Mouse (Mus musculus) heart, embryonic 11.5 days (tissue): ENCODE data around the gene Smim13. TPM values are rescaled to one million over a fixed set of nuclear protein-coding genes. Genes with fewer than 3 reads are reported as not detected.
"Not testable (repeated sequence)": the region's sequence is repeated elsewhere in the genome, so short reads cannot be mapped to it uniquely, and the experiment has no call there.

Source experiments
- ATAC-seq: fragments of 200-750 bp; cut with Nextera tagmentation; replicated peaks from 2 replicates; pipeline ENCODE4 v1.8.0; 2017; ENCODE audit warnings: moderate library complexity; ENCODE audit not compliant: insufficient number of reproducible peaks, low FRiP score, low TSS enrichment
- H3K27ac ChIP-seq: fragments of 300-500 bp; sonication (generic); 2 replicates; pipeline ENCODE4 v1.5.1; 2014; ENCODE audit warnings: mild to moderate bottlenecking, low read depth, low read length
- H3K27me3 ChIP-seq: fragments of 300-500 bp; sonication (generic); 2 replicates; pipeline ENCODE4 v1.6.1; 2014; ENCODE audit warnings: mild to moderate bottlenecking, low read length, mixed read lengths; ENCODE audit not compliant: control insufficient read depth, insufficient read depth
- H3K36me3 ChIP-seq: fragments of 300-500 bp; sonication (generic); 2 replicates; pipeline ENCODE4 v1.6.1; 2014; ENCODE audit warnings: mild to moderate bottlenecking, low read length, moderate library complexity, mixed read lengths; ENCODE audit not compliant: control insufficient read depth, insufficient read depth
- H3K4me1 ChIP-seq: fragments of 300-500 bp; sonication (generic); 2 replicates; pipeline ENCODE4 v1.6.1; 2014; ENCODE audit warnings: low read length; ENCODE audit not compliant: control insufficient read depth, insufficient read depth
- H3K4me2 ChIP-seq: fragments of 300-500 bp; sonication (generic); 2 replicates; pipeline ENCODE4 v1.6.1; 2014; ENCODE audit warnings: mild to moderate bottlenecking, moderate library complexity
- H3K4me3 ChIP-seq: fragments of 300-500 bp; sonication (generic); 2 replicates; pipeline ENCODE4 v1.5.1; 2014; ENCODE audit warnings: low read depth, low read length
- H3K9ac ChIP-seq: fragments of 300-500 bp; sonication (generic); 2 replicates; pipeline ENCODE4 v1.6.1; 2014; ENCODE audit warnings: mild to moderate bottlenecking, low read depth, low read length, moderate library complexity
- H3K9me3 ChIP-seq: fragments of 300-500 bp; sonication (generic); replicated peaks from 2 replicates; pipeline ENCODE4 v1.6.1; 2016; ENCODE audit warnings: low read length; ENCODE audit not compliant: control insufficient read depth
- WGBS: fragments of 180-500 bp; shearing (Covaris S2); extraction: QIAGEN DNeasy Blood & Tissue Kit; methylation state at CpG from one replicate; pipeline ENCODE4 v1.1.7; 2014; ENCODE audit not compliant: insufficient replicate concordance; 5-methylcytosine and 5-hydroxymethylcytosine counted together
- polyA plus RNA-seq: library from polyadenylated mRNA; unstranded; fragments of >200 nt; fragmentation: Nextera tagmentation; extraction: Ambion mirVana; gene quantifications from 2 replicates; pipeline ENCODE4 v1.2.1, GENCODE M21; 2014

Smim13 gene
- polyA plus RNA-seq, 1 experiment from 2014 or later, result 8.7 TPM

DNA sequence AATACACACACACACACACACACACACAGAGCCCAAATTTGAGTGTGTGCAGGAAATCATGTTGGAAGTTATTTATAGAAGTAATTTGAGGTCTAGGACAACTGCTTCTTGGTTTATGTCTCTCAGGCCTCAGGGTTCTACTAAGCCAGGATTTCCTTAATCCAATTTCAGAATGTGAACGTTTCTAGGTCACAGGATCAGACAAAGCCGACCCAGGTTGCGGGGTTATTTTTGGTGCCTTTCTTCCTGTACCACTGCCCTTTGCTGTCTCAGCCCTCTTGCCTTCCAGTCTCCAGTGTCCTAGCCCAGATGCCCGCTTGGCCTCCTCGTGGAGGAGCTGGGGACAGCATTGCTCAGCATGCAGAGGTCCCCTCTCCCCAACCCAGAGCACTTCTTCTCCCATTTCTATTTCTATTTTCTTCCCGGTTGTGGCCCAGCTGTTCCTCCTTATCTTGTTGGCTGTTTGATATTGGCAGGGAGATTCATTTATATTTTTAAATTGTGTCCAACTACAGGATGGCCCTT, 5.3 kb upstream of the Smim13 start:
- no peak for ATAC-seq

DNA sequence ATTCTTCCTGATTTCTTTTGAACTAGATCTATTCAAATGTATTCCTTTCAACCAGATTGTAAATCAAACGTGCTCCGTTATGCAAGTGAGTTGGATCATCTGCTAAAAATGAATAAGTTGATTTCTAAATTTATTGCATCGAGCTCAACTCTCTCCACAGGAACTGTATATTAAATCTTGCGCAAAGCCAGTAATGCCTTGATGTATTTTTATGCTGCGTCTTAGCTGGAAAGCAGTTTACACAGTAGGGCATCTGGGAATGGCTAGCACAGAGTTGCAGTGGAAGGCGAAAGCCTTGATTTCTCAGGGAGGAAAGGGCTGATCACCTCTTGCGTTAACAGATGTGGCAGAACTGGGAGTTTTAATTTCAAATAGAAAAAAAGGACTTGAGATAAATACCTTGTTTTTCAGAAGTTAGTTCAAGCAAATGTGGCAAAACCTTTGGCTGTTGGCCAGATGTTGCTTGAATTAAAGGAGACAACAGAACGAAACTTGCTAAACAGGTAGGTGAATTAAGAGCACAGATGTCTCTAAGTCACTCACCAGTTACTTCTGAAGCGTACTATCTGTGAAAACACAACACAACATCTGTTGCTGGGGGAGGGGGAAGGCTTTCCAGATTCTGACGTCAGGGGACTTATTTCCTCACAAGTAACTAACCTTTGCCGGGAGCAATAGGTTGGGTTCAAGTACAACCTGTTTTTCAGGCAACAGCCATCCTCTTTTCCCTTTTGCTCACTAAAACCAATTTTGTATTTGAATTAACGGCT, 708 bp upstream of the Smim13 start:
- H3K9me3 ChIP-seq, result no peaks in the 10 kb centered on the region
- H3K4me3 ChIP-seq, result peak overlapping the region; percentile 86
- WGBS, result 41% methylated on average over 12 of the region's 12 CpGs
- no peak for ATAC-seq
- peak overlapping the region; percentile 62 for H3K4me2 ChIP-seq
- no peaks in the 10 kb centered on the region for H3K36me3 ChIP-seq
- peaks cover 8% of the 10 kb centered on the region for H3K4me1 ChIP-seq
- peak overlapping the region; percentile 77 for H3K27ac ChIP-seq
- H3K27me3 ChIP-seq, result no peaks in the 10 kb centered on the region
- peak overlapping the region; percentile 85 for H3K9ac ChIP-seq

More for the DNA sequence above, 5.3 kb upstream of the Smim13 start:
- Histone ChIP-seq H3K4me2 (no peak overlapping the region), H3K9ac (no peak overlapping the region), H3K9me3 (peaks cover 3% of the 10 kb centered on the region; the same call in 1 of the 2 replicates), H3K4me3 (no peak overlapping the region), H3K27me3 (no peaks in the 10 kb centered on the region), H3K27ac (no peak overlapping the region), H3K4me1 (peaks cover 2% of the 10 kb centered on the region; the same call in 1 of the 2 replicates), H3K36me3 (no peaks in the 10 kb centered on the region)
- WGBS, result 47% methylated on average over 6 of the region's 6 CpGs

DNA sequence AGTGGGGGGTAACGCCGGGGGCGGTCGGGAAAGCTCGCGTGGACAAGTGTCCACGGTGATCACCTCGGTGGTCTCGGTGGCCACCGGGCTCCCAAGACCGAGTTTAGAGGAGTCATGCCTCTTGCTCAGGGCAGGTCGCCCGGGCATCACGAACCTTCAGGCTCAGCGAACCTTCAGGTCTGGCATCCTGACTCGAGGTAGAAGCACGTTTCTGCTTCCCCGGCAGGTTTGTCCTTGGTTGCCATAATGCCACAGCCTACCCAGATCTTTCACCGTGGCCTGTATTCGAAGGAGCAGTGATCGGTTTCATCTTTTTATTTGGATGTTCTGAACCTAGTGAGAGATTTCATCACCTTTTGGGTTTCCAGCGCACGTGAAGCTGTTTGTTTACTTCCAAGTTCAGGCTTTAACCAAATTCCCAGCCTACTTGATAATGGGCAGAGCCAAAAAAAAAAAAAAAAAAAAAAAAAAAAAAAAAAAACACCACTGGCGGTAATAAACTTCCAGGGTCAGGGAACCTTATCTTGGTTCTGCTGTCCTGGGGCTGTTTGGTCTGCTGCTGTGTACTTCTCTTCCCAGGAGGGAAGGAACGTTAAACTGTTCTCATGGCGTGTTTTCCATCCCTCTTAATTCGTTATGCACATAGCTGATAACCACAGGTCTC, 806 bp downstream of the Smim13 start:
- ATAC-seq, result no peak
- H3K27ac ChIP-seq, result peak overlapping the region; percentile 92
- WGBS, result under 1% methylated on average over 27 of the region's 27 CpGs

DNA sequence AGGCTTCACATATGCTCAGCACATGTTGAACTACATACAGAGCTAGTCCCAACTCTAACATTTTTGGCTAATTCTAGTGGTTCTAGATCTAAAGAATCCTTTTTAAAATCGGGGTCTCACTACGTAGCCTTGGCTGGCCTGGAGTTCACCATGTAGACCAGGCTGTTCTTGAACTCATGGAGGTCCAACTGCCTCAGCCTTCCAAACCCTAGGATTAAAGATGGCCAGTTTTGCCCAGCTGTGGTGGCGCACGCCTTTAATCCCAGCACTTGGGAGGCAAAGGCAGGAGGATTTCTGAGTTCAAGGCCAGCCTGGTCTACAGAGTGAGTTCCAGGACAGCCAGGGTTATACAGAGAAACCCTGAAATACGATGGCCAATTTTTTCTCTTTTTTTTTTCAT, 1.6 kb downstream of the Smim13 start:
- not testable (repeated sequence) for H3K27ac ChIP-seq, H3K4me3 ChIP-seq, H3K4me2 ChIP-seq, ATAC-seq, H3K9ac ChIP-seq, H3K27me3 ChIP-seq, H3K9me3 ChIP-seq, H3K4me1 ChIP-seq, H3K36me3 ChIP-seq
- WGBS, result 91% methylated on average over 5 of the region's 5 CpGs

More for the DNA sequence above, 806 bp downstream of the Smim13 start:
- Histone ChIP-seq H3K27me3 (no peaks in the 10 kb centered on the region), H3K9me3 (no peaks in the 10 kb centered on the region), H3K9ac (peak overlapping the region; percentile 85), H3K4me1 (peaks cover 8% of the 10 kb centered on the region), H3K36me3 (no peaks in the 10 kb centered on the region), H3K4me2 (peak overlapping the region; percentile 62), H3K4me3 (peak overlapping the region; percentile 86)

DNA sequence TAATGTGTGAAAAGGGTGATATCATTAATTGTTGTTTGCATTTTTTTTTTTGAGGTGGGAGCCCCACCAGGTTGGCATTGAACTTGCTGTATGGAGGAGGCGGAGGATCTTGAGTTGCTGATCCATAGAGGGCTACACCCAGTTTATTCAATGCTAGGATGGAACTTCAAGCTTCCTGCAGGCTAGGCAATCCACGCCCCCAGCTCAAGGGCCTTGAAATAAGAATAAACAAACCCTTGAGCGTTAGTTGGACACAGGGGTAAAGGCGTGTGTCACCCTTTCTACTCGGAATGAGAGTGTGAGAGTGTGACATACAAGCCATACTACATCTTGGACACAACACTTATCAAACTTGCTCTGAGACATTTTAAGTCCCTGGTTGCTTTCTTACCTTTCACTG, 2.0 kb downstream of the Smim13 start:
- Histone ChIP-seq H3K4me1 (peaks cover 8% of the 10 kb centered on the region), H3K36me3 (no peaks in the 10 kb centered on the region), H3K4me2 (no peak overlapping the region), H3K27me3 (no peaks in the 10 kb centered on the region), H3K4me3 (no peak overlapping the region), H3K27ac (no peak overlapping the region), H3K9ac (no peak overlapping the region), H3K9me3 (no peaks in the 10 kb centered on the region)
- WGBS, result 65% methylated on average over 5 of the region's 5 CpGs
- no peak for ATAC-seq

DNA sequence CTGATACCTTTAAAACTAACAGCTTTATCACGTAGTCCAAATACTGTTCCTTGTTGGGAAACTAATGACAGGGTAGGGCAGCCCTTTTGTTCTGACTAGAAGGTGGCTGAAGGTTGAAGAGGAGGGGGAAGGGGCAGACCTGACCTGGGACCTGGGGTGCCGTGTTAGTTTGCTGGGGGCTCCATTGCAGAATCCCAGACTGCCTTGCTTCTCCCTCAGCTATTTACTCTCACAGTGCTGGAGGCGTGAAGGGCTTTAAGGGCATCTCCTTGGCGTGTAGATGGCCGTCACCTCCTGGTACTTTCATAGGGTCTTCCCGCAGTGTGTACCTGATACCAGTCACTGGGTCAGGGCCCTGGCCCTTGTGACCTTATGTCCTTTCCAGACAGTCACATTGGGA, 2.5 kb downstream of the Smim13 start:
- H3K9ac ChIP-seq, result no peak overlapping the region
- WGBS, result 79% methylated on average over 6 of the region's 6 CpGs
- H3K36me3 ChIP-seq, result no peaks in the 10 kb centered on the region
- H3K9me3 ChIP-seq, result no peaks in the 10 kb centered on the region
- no peak overlapping the region for H3K4me2 ChIP-seq
- peaks cover 8% of the 10 kb centered on the region for H3K4me1 ChIP-seq
- no peak overlapping the region for H3K4me3 ChIP-seq
- no peak for ATAC-seq
- H3K27me3 ChIP-seq, result no peaks in the 10 kb centered on the region
- H3K27ac ChIP-seq, result no peak overlapping the region

DNA sequence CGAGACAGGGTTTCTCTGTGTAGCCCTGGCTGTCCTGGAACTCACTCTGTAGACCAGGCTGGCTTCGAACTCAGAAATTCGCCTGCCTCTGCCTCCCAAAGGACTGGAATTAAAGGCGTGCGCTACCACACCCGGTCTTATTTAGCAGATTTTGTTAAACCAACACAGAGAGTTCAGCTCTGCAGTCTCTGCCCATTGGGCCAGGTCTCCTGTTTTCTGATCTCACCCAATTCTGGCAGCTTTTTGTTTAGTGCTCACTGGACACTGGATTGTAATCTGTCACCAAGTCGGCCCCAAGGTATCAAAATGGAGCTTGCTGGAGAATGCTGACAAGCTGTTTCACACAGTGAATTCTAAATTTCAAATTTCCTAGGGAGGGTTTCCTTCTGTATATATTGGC, 3.1 kb downstream of the Smim13 start:
- H3K27me3 ChIP-seq, result no peaks in the 10 kb centered on the region
- H3K4me1 ChIP-seq, result peaks cover 8% of the 10 kb centered on the region
- H3K9me3 ChIP-seq, result no peaks in the 10 kb centered on the region
- no peak overlapping the region for H3K27ac ChIP-seq
- H3K4me2 ChIP-seq, result no peak overlapping the region
- no peak for ATAC-seq
- no peak overlapping the region for H3K4me3 ChIP-seq
- WGBS, result 88% methylated on average over 7 of the region's 7 CpGs
- H3K9ac ChIP-seq, result no peak overlapping the region
- H3K36me3 ChIP-seq, result no peaks in the 10 kb centered on the region

DNA sequence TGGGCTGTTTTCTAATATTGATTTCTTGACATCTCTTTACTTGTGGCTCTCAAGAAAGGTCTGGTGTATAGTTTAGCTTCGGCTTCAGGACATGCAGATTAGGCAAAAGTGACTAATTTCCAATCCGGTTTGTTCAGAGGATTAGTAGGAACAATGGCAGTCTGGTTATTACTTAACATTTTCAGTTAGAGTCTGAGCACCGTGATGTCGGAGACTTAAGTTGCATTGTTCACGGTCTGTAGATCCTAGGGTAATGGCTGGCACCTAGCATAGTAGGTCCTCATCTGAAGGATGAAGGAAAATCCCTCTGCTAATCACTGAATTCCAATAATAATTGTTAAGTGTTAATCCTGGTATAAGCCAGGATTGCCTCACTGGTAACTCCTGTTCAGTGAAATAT, 6.5 kb downstream of the Smim13 start:
- no peaks in the 10 kb centered on the region for H3K27me3 ChIP-seq
- no peak for ATAC-seq
- H3K4me1 ChIP-seq, result peaks cover 6% of the 10 kb centered on the region
- no peak overlapping the region for H3K27ac ChIP-seq
- H3K9ac ChIP-seq, result no peak overlapping the region
- no peaks in the 10 kb centered on the region for H3K9me3 ChIP-seq
- no peak overlapping the region for H3K4me3 ChIP-seq
- 84% methylated on average over 5 of the region's 5 CpGs for WGBS
- H3K36me3 ChIP-seq, result no peaks in the 10 kb centered on the region
- no peak overlapping the region for H3K4me2 ChIP-seq
